Mouse (Mus musculus): ENCODE data around the gene Serpinb6c. TPM values are rescaled to one million over a fixed set of nuclear protein-coding genes. Genes with fewer than 3 reads are reported as not detected.

Gene Serpinb6c
- polyA plus RNA-seq, 2 experiments from 2014 or later, result not detected

Other genes with a start within 250 kb of the Serpinb6c start
- gene Serpinb6d, start 244.3 kb downstream of the Serpinb6c start, polyA plus RNA-seq (2017; shearing (Covaris generic)), result not detected
- not detected for gene Serpinb6e, start 62.3 kb downstream of the Serpinb6c start, polyA plus RNA-seq (2017; shearing (Covaris generic))
- gene Nqo2, start 59.0 kb upstream of the Serpinb6c start, polyA plus RNA-seq (2017; shearing (Covaris generic)), result 10 to 100 TPM in 1 of 2 experiments, 1 to 10 TPM in 1; 9.0 to 15.4 TPM
- 10 to 100 TPM; 11.9 to 15.7 TPM for gene Ripk1, start 96.7 kb upstream of the Serpinb6c start, polyA plus RNA-seq (2017; shearing (Covaris generic))
- gene Serpinb6a, start 97.1 kb upstream of the Serpinb6c start, polyA plus RNA-seq (2017; shearing (Covaris generic)), result 10 to 100 TPM; 36.4 to 41.2 TPM
- 10 to 100 TPM; 20.0 to 25.5 TPM for gene Bphl, start 131.9 kb upstream of the Serpinb6c start, polyA plus RNA-seq (2017; shearing (Covaris generic))
- 1 to 10 TPM; 4.7 to 5.4 TPM for gene Tubb2a, start 172.3 kb upstream of the Serpinb6c start, polyA plus RNA-seq (2017; shearing (Covaris generic))
- 1 to 10 TPM in 1 of 2 experiments, under 1 TPM in 1; 0.69 to 1.0 TPM for gene Tubb2b, start 224.8 kb upstream of the Serpinb6c start, polyA plus RNA-seq (2017; shearing (Covaris generic))

All from activated CD4-positive, CD25-positive, alpha-beta regulatory T cell, adult 4 months (primary cell).